Mouse (Mus musculus) liver, embryonic 14.5 days (tissue): ENCODE data around the gene Nlgn2. TPM values are rescaled to one million over a fixed set of nuclear protein-coding genes. Genes with fewer than 3 reads are reported as not detected.

Experiments used
- ATAC-seq: fragments of 200-750 bp; cut with Nextera tagmentation; 2 replicates; pipeline ENCODE4 v1.8.0; 2017; ENCODE audit warnings: moderate number of reproducible peaks, mild to moderate bottlenecking, moderate library complexity; ENCODE audit not compliant: insufficient read depth
- DNase-seq, 3 experiments: peaks; one replicate each; pipeline ENCODE4 v3.0.0-alpha.2; 2012 to 2013; ENCODE audit warnings: low read depth in 3 of 3, low spot score in 3 of 3
- H3K27ac ChIP-seq: fragments of 300-500 bp; sonication (generic); 2 replicates; pipeline ENCODE4 v1.5.1; 2014; ENCODE audit warnings: moderate library complexity, mild to moderate bottlenecking, control low read depth, inconsistent platforms
- H3K27me3 ChIP-seq: fragments of 300-500 bp; sonication (generic); 2 replicates; pipeline ENCODE4 v1.6.1; 2014; ENCODE audit warnings: mild to moderate bottlenecking, low read length, moderate library complexity; ENCODE audit not compliant: control insufficient read depth, insufficient read depth
- H3K36me3 ChIP-seq: fragments of 300-500 bp; sonication (generic); replicated peaks from 2 replicates; pipeline ENCODE4 v1.6.1; 2014; ENCODE audit warnings: low read depth; ENCODE audit not compliant: control insufficient read depth, insufficient read depth
- H3K4me1 ChIP-seq, 2 experiments: fragments of 200-500 bp in 1 of 2; fragments of 300-500 bp in 1 of 2; sonication (generic) in 1 of 2; replicated peaks; 2 replicates each; pipeline ENCODE4 v1.6.1; 2012 to 2014; ENCODE audit warnings: antibody characterized with exemption in 1 of 2, inconsistent platforms in 1 of 2, low read length in 1 of 2; ENCODE audit not compliant: control insufficient read depth in 2 of 2, insufficient read depth in 2 of 2
- H3K4me2 ChIP-seq: fragments of 300-500 bp; sonication (generic); 2 replicates; pipeline ENCODE4 v1.6.1; 2014; ENCODE audit warnings: low read depth, mild to moderate bottlenecking, control low read depth, moderate library complexity
- H3K4me3 ChIP-seq, 2 experiments: fragments of 200-500 bp in 1 of 2; fragments of 300-500 bp in 1 of 2; sonication (generic) in 1 of 2; 2 replicates each; pipeline ENCODE4 v1.5.1; 2012 to 2014; ENCODE audit warnings: low read depth in 2 of 2, low read length in 2 of 2, mild to moderate bottlenecking in 2 of 2, control low read depth in 1 of 2, inconsistent platforms in 1 of 2, moderate library complexity in 1 of 2; ENCODE audit not compliant: insufficient read depth in 1 of 2
- H3K9ac ChIP-seq: fragments of 300-500 bp; sonication (generic); replicated peaks from 2 replicates; pipeline ENCODE4 v1.6.1; 2014; ENCODE audit warnings: mild to moderate bottlenecking, control low read depth, moderate library complexity
- H3K9me3 ChIP-seq: fragments of 300-500 bp; sonication (generic); 2 replicates; pipeline ENCODE4 v1.6.1; 2016; ENCODE audit warnings: low read length, mixed read lengths; ENCODE audit not compliant: control insufficient read depth
- CTCF ChIP-seq: IDR thresholded peaks from 2 replicates; pipeline ENCODE4 v1.5.1; 2016; ENCODE audit warnings: antibody characterized with exemption, low read depth, control low read depth
- EP300 ChIP-seq: IDR thresholded peaks from 2 replicates; pipeline ENCODE4 v1.6.1; 2016; ENCODE audit warnings: antibody characterized with exemption, low read depth
- WGBS: fragments of 180-500 bp; shearing (Covaris S2); extraction: QIAGEN DNeasy Blood & Tissue Kit; methylation state at CpG from one replicate; pipeline ENCODE4 v1.1.7; 2014; ENCODE audit not compliant: insufficient replicate concordance; 5-methylcytosine and 5-hydroxymethylcytosine counted together
- polyA plus RNA-seq, 2 experiments: library from polyadenylated mRNA; depleted of rRNA in 1 of 2; stranded (reverse) in 1 of 2; unstranded in 1 of 2; fragments of >200 nt; fragmentation: Nextera tagmentation in 1 of 2; extraction: Ambion mirVana in 1 of 2; gene quantifications; 2 replicates each; pipeline versions ENCODE4 v1.2.1 to v1.2.3; 2012 to 2014

Nlgn2 gene
- polyA plus RNA-seq, 2 experiments, result 0.48 to 2.0 TPM

GRCm38 (mm10) chr11:69876186-69876585 is 38.6 kb upstream of the Nlgn2 start:
- Histone ChIP-seq H3K9ac (no peak overlapping the region), H3K27ac (peak overlapping the region; percentile 21), H3K27me3 (no peaks in the 10 kb centered on the region), H3K36me3 (no peaks in the 10 kb centered on the region), H3K4me1 (peaks cover 43 to 51% of the 10 kb centered on the region in 2 experiments), H3K9me3 (no peaks in the 10 kb centered on the region), H3K4me3 (no peak overlapping the region), H3K4me2 (no peak overlapping the region)
- TF ChIP-seq CTCF, result no peak
- TF ChIP-seq EP300, result no peak
- no peak for DNase-seq
- 34% methylated on average over 7 of the region's 7 CpGs for WGBS
- ATAC-seq, result no peak

DNA sequence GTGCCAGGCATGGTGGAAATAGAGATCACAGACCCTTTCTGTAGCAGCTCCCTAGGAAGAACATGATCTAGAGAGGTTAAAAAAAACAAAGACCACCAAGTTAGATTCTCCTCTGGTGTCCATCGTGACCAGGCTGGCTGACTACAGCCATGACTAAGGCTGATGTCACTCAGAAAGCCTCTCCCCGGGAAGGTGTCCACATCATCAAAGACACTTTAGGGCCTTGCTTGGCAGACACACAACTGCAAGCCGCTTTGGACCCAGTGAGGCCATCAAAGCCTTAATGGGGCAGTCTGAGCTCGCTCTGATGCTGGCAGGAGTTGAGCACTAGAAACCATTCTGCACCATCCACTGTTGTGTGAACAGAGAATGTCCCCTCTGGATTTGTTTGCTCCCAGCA is 34.9 kb upstream of the Nlgn2 start:
- 73% methylated on average over 4 of the region's 4 CpGs for WGBS
- Histone ChIP-seq H3K9ac (no peak overlapping the region), H3K4me3 (no peak overlapping the region), H3K27ac (no peak overlapping the region), H3K27me3 (no peaks in the 10 kb centered on the region), H3K9me3 (no peaks in the 10 kb centered on the region), H3K36me3 (no peaks in the 10 kb centered on the region), H3K4me1 (peaks cover 28 to 32% of the 10 kb centered on the region in 2 experiments), H3K4me2 (no peak overlapping the region)
- no peak for TF ChIP-seq EP300
- TF ChIP-seq CTCF, result no peak
- DNase-seq (no peak), ATAC-seq (no peak)

- H3K27ac ChIP-seq, result no peak overlapping the region
- H3K4me2 ChIP-seq, result no peak overlapping the region
- H3K9ac ChIP-seq, result no peak overlapping the region
- H3K36me3 ChIP-seq, result no peaks in the 10 kb centered on the region
- WGBS, result 81% methylated on average over 7 of the region's 7 CpGs
- no peaks in the 10 kb centered on the region for H3K9me3 ChIP-seq
- ATAC-seq (no peak), DNase-seq (no peak)
- H3K4me3 ChIP-seq, result no peak overlapping the region
- H3K4me1 ChIP-seq, result peaks cover 32 to 34% of the 10 kb centered on the region in 2 experiments
- H3K27me3 ChIP-seq, result no peaks in the 10 kb centered on the region
- TF ChIP-seq CTCF, result no peak
Measured at GRCm38 (mm10) chr11:69871822-69872221, 34.2 kb upstream of the Nlgn2 start.

DNA sequence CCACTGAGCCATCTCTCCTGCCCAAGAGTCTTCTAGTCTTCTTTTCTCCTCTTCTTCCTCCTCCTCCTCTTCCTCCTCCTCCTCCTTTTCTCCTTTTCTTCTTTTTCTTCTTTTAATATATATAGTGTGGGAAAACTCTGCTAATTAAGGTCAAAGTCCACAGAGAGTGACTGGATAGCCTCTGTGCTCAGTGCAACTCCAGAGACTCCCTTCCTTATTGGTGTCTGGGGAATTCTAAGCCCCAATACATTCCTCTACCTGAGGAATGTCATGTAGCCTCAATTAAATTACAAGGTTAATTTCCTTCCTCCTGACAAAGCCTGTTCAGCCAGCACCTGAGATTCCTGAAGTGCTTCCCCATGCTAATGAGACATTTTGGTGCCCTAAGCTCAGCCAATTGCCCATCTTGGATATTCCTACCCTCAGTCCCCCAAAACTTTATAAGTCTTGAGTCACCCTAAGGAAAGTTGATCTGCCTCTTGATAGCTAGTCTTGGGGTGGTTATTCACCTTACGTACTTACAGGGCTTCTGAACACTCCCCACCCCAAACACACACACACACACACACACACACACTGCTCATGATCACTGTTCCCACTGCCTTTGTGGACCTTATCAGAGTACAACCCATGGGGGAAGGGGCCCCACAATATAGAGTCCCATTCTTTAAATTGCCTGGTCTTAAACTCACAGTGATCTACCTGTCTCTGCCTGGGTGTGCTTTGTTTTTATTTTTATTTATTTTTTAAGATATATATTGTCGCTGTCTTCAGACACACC is 32.9 kb upstream of the Nlgn2 start:
- no peak for TF ChIP-seq EP300
- TF ChIP-seq CTCF, result no peak
- Histone ChIP-seq H3K27me3 (no peaks in the 10 kb centered on the region), H3K4me3 (no peak overlapping the region), H3K9me3 (no peaks in the 10 kb centered on the region), H3K4me1 (peaks cover 19 to 22% of the 10 kb centered on the region in 2 experiments), H3K27ac (no peak overlapping the region), H3K4me2 (no peak overlapping the region), H3K36me3 (no peaks in the 10 kb centered on the region), H3K9ac (no peak overlapping the region; the same call in 1 of the 2 replicates)
- WGBS, result 62% methylated on average over 2 of the region's 2 CpGs
- DNase-seq, result no peak
- ATAC-seq, result no peak

DNA sequence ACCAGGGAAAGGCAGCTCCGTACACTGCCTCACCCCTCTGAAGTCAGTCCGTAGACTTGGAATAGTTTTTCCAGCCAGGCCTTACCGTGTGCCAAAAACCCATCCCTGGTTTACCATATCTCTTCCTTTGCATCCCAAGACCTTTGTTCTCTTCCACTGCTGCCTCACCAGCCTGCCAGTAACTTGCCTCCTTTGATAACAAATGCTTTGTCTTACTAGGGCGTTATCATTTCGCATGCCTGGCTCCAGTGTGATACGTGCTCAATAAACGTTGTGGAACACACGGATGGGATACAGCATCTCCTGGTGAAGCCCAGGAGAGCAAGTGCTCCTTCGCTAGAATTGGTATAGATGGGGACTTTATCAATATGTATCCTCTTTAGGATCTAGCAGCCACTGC is 29.8 kb upstream of the Nlgn2 start:
- 32% methylated on average over 9 of the region's 9 CpGs for WGBS
- peaks cover 32 to 33% of the 10 kb centered on the region in 2 experiments for H3K4me1 ChIP-seq
- DNase-seq, result no peak

More for the DNA sequence above, 29.8 kb upstream of the Nlgn2 start:
- Histone ChIP-seq H3K27ac (no peak overlapping the region), H3K9ac (no peak overlapping the region), H3K27me3 (no peaks in the 10 kb centered on the region), H3K4me2 (no peak overlapping the region), H3K9me3 (no peaks in the 10 kb centered on the region), H3K4me3 (no peak overlapping the region), H3K36me3 (no peaks in the 10 kb centered on the region)
- peak; percentile 63; the same call in 1 of the 2 replicates for ATAC-seq
- no peak for TF ChIP-seq CTCF
- TF ChIP-seq EP300, result peak; percentile 61
